Mouse (Mus musculus): ENCODE measurements around the gene Timm22. TPM values are rescaled to one million over a fixed set of nuclear protein-coding genes. Genes with fewer than 3 reads are reported as not detected.

Gene Timm22
- 8.6 and 9.3 TPM in 2 replicates for polyA plus RNA-seq (2012; rRNA removed)

DNA sequence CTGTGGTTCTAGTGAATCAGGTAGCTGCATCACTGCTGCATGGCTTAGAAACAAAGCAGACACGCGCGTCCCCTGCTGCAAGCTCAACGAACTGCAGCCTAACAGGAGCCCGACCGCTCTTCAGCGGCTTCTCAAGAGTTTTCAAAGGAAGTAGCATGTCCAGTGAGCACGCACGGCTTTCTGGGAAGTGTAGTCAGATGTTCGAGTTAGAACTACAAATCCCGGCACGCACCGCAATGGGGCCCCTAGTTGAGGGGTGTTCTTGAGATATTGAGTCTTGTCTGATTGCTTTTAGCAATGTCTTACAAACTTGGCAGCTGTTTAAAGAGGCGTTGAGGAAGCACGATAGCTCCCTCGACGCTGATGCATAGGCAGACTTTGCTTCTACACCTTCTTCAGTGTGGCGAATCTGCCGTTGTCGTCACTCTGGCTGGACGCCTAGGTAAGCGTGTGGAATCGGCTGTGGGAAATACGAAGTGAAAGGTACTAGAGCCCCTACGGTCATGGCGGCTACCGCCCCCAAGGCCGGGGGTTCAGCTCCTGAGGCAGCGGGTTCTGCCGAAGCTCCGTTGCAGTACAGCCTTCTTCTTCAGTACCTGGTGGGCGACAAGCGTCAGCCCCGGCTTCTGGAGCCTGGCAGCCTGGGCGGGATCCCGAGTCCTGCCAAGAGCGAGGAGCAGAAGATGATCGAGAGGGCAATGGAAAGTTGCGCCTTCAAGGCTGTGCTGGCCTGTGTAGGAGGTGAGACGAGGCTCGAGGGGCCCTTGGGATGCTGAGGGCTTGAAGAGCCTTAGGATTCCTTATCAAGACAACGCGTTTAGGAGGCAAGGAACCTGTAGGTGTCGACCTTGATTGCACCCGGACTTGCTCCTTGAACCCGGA, at the start of gene Timm22:
Timm22 (plus strand) TSS at position 251 of the 882 bp plus-strand sequence.

DNA sequence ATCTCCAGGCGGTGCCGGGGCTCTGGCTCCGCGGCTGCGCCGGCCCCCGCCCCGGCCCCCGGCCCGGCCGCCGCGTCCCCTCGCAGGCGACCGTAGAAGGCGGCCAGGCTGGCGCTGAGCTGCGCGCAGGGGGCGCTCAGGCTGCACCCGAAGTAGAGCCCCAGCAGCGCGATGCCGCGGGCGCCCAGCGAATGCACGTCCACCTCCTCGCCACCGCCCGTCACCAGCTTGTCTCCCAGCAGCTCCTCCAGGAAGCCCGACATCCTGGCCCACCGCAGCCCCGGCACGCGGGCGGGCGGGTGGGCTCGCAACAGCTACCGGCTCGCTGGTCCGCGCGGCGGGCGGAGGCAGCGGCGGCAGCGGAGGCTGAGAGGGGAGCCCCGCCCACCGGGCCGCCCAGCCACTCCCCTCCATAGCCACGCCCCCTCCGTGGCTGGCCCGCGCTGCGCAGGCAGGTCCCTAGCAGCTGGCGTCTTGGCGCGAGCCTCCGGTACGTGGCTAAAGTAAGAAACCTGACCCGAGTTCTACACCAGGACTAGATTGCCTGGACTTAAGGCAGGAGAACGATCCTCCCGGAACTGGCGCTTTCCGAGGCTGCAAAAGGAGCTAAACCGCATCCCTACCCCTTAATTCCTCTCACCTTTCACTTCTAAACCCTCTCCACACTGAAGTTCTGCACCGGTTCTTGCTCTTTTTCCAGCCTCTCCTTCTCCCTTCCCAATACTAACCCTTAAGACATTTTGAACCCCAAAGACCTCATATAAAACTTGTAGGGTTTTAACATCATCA, 7.8 kb upstream of the Timm22 start, which contains the start of gene Nxn:
Nxn (minus strand) TSS at position 343 of the 789 bp plus-strand sequence.

Other genes with a start within 250 kb of the Timm22 start
- gene Vps53, start 227.3 kb upstream of the Timm22 start, polyA plus RNA-seq (2012; rRNA removed) = 11.3 and 12.2 TPM in 2 replicates
- gene Fam57a, start 227.3 kb upstream of the Timm22 start, polyA plus RNA-seq (2012; rRNA removed) = 3.9 and 4.3 TPM in 2 replicates
- 0.24 and 0.58 TPM in 2 replicates for gene Dbil5, start 189.3 kb upstream of the Timm22 start, polyA plus RNA-seq (2012; rRNA removed)
- gene Gemin4, start 189.3 kb upstream of the Timm22 start, polyA plus RNA-seq (2012; rRNA removed) = 3.9 and 4.7 TPM in 2 replicates
- 7.3 and 8.3 TPM in 2 replicates for gene Mrm3, start 163.2 kb upstream of the Timm22 start, polyA plus RNA-seq (2012; rRNA removed)
- gene Glod4, start 163.2 kb upstream of the Timm22 start, polyA plus RNA-seq (2012; rRNA removed) = 20.2 and 20.6 TPM in 2 replicates
- gene Nxn, start 7.8 kb upstream of the Timm22 start, polyA plus RNA-seq (2012; rRNA removed) = 2.6 TPM in 2 replicates
- 5.4 and 6.6 TPM in 2 replicates for gene Abr, start 215.4 kb downstream of the Timm22 start, polyA plus RNA-seq (2012; rRNA removed)

Data from liver, embryonic 18 days (tissue).